Mouse (Mus musculus) ovary, adult 18-20 months (tissue): ENCODE measurements around the gene Cox4i1.

Experiments used
- DNase-seq: peaks from one replicate; pipeline ENCODE4 v3.0.0; 2022; ENCODE audit warnings: low spot score, mixed read lengths

The Cox4i1 gene

GRCm38 (mm10) chr8:120667561-120668373 lies at the start of gene Cox4i1, which contains the start of gene Gm27021:
Gene Cox4i1, plus strand, starts transcription at chr8:120668222.
Gene Gm27021, minus strand, starts transcription at chr8:120668079.
- peak; percentile 85 for DNase-seq

- no peak for DNase-seq
These were observed 48.5 kb upstream of the Cox4i1 start for GRCm38 (mm10) chr8:120619235-120620180.

DNA sequence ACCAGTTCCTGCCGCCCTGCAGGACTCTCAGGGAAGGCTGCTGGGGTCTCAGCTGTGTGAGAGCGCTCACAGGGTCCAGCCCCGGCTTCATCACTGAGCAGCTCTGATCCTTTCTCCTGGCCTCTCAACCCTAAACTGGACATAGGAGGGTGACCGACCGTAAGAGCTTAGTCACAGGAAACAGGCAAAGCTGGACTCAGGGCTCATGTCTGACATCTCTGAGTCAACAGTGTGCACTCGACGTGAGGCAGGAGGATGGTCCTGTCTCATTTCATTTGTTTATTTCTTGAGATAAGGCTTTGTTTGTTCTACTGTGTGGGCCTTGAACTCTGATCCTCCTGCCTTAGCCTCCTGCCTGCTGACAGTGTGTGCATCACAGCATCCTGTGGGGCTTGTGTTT lies 47.6 kb upstream of the Cox4i1 start:
- no peak for DNase-seq

DNA sequence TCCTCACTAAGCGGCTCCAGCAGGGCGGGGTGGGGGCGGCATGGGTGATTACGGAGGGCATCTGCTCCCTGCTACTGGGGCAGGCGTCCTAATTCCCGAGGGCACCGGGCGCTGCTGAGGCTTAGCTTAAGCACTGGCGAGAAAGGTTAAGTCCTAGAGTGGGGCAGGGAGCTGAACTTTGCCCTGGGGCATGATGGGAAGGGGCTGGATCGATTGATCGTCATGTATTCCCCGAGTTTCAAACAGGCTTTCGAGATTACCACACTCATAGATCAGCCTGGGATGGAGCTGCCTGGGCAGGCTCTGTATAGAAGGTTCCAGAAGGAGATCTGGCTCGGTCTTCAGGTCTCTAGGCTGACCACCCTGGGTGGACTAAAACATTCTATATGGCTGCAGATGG lies 45.9 kb upstream of the Cox4i1 start:
- DNase-seq = no peak

- no peak for DNase-seq
These were observed 44.4 kb upstream of the Cox4i1 start for GRCm38 (mm10) chr8:120623608-120624007.

DNA sequence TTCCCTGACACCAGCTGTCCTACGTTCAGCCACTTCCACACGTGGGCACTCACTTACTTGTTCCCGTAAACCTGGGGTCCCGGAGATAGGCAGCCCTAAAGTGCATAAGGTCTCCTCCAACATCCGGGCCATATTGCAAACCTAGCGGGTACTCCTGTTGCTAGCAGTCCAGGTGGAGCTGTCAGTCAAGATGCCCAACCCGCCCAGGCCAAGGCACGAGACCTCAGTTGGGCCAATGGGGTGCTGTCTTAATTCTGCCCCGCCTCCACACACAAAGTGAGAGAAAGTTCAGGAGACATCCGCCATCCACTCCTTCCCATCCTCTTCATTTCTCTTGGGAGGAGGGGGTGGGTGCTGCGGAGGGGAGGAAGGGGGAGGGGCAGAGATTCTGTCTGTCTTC lies 41.6 kb upstream of the Cox4i1 start:
- DNase-seq = no peak

DNA sequence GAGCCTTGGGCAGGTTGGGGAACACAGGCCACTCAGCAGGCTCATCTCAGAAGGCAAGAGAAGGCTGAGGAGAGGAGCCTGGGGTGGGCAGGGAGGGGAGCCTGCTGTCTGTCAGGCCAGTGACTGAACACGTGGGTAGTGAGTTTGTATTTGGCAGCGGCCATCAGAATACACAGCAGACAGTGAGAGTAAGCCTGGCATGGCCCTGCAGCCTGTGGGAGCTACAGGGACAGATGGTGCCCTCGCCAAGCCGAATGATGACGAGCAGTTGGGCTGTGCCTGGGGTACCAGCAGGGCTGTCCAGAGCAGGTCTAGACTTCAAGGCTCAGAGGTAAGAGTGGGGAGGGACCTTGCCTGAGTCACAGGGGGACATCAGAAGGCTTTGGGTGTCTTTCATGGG lies 40.7 kb upstream of the Cox4i1 start:
- no peak for DNase-seq

DNA sequence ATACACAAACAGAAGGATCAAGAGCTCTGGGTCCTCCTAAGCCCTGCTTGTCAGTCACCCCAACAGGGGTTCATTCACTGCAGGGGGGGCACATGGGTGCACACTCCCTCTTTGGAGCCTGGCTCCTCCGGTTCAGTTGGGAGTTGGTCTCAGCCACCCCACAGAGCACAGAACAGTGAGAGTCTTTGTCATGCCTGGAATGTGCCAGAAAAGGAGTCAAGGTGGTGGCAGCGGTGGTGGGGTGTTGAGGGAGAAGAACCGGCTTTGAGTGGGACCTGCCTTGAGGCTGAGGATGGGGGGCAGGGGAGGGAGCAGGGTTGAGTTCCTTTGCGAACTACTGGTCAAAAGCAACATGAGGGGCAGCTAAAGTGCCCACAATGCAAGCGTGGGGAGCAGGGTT lies 38.0 kb upstream of the Cox4i1 start:
- DNase-seq = no peak

- DNase-seq = no peak
These were observed 37.2 kb upstream of the Cox4i1 start for GRCm38 (mm10) chr8:120630848-120631247.

- no peak for DNase-seq
These were observed 36.3 kb upstream of the Cox4i1 start for GRCm38 (mm10) chr8:120631441-120632375.

- no peak for DNase-seq
These were observed 34.9 kb upstream of the Cox4i1 start for GRCm38 (mm10) chr8:120632969-120633664.

GRCm38 (mm10) chr8:120633665-120634271 lies 34.3 kb upstream of the Cox4i1 start:
- DNase-seq = no peak

DNA sequence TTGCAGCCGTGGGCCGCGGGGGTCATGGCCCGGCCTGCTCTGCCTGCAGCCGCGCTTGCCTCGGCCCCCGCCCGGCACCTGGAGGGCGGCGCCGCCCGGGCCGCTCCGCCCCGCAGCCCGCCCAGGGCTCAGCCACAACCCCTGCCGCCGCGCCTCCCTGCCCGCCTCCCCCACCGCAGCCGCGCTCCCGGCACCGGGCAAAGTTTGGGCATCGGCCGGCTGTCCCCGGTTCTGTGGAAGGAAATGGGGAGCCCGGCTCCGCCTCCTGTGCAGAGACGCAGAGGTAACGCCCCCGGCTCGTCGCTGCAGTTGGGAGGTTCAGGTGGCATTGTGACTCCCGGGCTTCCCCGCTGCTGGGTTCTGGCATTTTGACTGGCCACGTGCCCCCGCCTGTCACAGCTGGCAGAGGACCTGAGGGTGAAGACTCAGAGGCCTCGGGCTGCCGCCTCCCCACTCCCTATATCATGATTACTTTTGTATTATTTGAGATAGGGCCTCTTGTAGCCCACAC lies 33.6 kb upstream of the Cox4i1 start:
- peak; percentile 38 for DNase-seq

GRCm38 (mm10) chr8:120641245-120641644 lies 26.8 kb upstream of the Cox4i1 start:
- DNase-seq = no peak

DNA sequence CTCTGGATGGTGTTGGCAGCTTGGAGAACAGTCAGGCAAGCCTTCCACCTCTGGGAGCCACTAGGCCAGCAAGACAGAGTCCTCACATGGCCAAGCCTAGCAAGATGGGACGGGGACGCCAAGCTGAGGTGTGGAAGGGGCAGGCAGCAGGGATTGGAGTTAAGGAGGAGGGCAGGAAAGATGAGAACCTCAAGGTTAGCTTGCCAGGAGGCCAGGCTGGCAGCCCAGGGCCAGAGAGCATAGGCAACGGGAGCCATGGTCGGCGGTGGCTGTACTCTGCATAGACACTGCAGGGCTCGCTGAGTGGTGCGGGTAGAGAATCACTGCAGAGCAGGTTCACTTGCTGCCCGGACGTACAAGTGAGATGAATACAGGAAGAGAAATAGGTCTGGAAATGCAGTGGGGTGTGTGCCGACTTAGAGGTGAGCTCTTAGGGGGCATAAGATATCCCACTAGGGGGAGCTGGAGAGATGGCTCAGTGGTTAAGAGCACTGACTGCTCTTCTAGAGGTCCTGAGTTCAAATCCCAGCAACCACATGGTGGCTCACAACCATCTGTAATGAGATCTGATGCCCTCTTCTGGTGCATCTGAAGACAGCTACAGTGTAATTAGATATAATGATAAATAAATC lies 25.9 kb upstream of the Cox4i1 start:
- DNase-seq = no peak

DNA sequence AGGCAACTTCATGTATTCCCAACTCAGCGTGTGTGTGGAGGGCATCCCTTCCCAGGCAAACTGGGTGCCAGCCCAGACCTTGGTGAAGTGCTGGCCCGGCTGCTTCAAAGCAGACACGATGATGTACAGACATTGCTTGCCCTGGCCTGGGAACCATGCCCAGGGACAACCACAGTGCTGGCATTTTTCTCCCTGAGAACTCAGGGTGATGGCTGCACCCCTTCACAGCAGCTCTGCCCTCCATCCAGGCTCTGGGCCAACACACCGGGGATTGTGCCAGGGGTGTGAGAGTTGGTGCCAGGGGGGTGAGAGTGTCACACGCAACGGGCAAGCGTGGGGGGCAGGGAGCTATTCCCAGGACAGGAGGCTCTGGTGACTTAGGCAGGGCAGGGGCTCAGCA lies 23.4 kb upstream of the Cox4i1 start:
- peak; percentile 79 for DNase-seq

- DNase-seq = no peak
These were observed 20.5 kb upstream of the Cox4i1 start, which contains the start of gene 1190005I06Rik for GRCm38 (mm10) chr8:120647532-120647931. Gene 1190005I06Rik, minus strand, starts transcription at chr8:120647632.

GRCm38 (mm10) chr8:120656322-120657052 lies 11.5 kb upstream of the Cox4i1 start:
- DNase-seq = no peak

DNA sequence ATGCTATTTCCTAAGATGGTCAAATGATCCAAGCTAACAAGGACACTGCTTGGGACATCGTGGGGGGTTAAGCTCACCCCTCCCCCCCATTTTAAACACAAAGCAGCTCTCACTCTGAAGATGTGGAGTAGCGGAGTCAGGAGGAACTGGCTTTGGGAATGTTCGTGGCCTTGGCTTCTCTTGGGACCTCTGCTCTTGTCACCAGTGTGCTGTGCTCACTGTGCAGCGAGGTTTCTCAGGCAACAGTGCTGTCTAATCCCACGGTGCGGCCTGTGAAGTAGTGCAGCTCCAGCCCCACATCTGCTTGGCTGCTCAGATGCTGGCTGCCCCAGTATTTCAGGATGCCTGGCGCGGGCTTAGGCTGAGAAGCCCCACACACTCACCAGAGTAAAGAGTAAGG lies 10.6 kb upstream of the Cox4i1 start:
- DNase-seq = no peak
